Comparison of ENCODE assay signal across 16 mouse cellular contexts in the genomic region with DNA sequence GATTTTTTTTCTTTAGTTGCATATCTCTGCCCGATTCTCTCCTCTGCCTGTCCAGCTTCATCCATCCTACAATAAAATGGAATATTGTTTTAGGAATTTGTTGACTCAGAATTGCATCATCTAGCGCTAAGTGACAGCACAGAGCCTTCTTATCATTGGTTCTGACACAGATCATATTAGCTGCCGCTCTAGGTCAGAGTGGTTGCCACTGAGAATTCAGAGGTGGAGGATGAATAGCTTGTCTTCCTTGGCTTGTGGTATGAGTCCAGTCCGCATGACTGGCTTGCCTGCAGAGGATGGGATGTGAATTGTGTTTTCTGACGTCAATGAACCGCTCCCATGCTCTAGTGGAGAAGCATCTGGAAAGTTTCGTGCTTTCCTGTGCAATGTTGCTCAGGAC.
DNase-seq lines count a peak whose midpoint lies in the region; ATAC-seq lines count a peak whose summit lies in the region.
"Had no signal": no experiment of that assay in that cellular context is flagged by ENCODE, and none has a peak within 500 bp of the region (broad histone marks: within the 10 kb centered on the region; RNA-seq: fewer than 3 reads in every experiment).

No protein-coding gene starts in this region.

- no peak overlapping the region for H3K4me2 ChIP-seq in heart, embryonic 11.5 days
- H3K4me2 ChIP-seq: midbrain, embryonic 13.5 days had no signal

- peak; percentile 40 for DNase-seq in heart, adult 8-10 months (ENCODE audit: low spot score)
- peak; percentile 40 for DNase-seq in MN1 (ENCODE audit: low spot score)
- peak; percentile 24 for DNase-seq in fibroblast of lung, adult 2 months (ENCODE audit: low read depth)
- DNase-seq in lung, postnatal 14 days, result peak; percentile 7
- no peak for DNase-seq in ovary, postnatal 14 days (ENCODE audit: low spot score)
- no peak for DNase-seq in left cerebral cortex, adult 18-20 months (ENCODE audit: low spot score in 2 of 2)
- DNase-seq in embryo, embryonic 11 days, result no peak
- DNase-seq: adrenal gland, adult 8-10 months; cerebellum, postnatal 14 days had no signal

- 73% methylated on average over 7 of the region's 7 CpGs for WGBS in heart, embryonic 11.5 days (ENCODE audit: insufficient replicate concordance)

- no peak overlapping the region for H3K4me3 ChIP-seq in heart, embryonic 11.5 days (ENCODE audit: low read depth, low read length)
- H3K4me3 ChIP-seq: embryonic facial prominence, embryonic 10.5 days; midbrain, embryonic 13.5 days had no signal

- H3K27ac ChIP-seq in heart, embryonic 11.5 days (ENCODE audit: low read depth, low read length), result no peak overlapping the region
- H3K27ac ChIP-seq: embryonic facial prominence, embryonic 10.5 days; kidney, postnatal 0 days; macrophage; midbrain, embryonic 13.5 days had no signal

- H3K9me3 ChIP-seq in heart, embryonic 11.5 days (replicated peaks; ENCODE audit: control insufficient read depth, low read length), result no peaks in the 10 kb centered on the region
- H3K9me3 ChIP-seq: embryonic facial prominence, embryonic 10.5 days; midbrain, embryonic 13.5 days had no signal

- no peak for ATAC-seq in heart, embryonic 11.5 days (replicated peaks; ENCODE audit: insufficient number of reproducible peaks, low FRiP score, low TSS enrichment)
- ATAC-seq: hindbrain, embryonic 16.5 days; midbrain, embryonic 13.5 days; Patski had no signal

- no peaks in the 10 kb centered on the region for H3K4me1 ChIP-seq in heart, embryonic 11.5 days (ENCODE audit: control insufficient read depth, insufficient read depth, low read length)
- H3K4me1 ChIP-seq: embryonic facial prominence, embryonic 10.5 days; midbrain, embryonic 13.5 days had no signal

- no peaks in the 10 kb centered on the region for H3K36me3 ChIP-seq in heart, embryonic 11.5 days (ENCODE audit: control insufficient read depth, insufficient read depth, low read length)
- H3K36me3 ChIP-seq: embryonic facial prominence, embryonic 10.5 days; midbrain, embryonic 13.5 days had no signal

- H3K9ac ChIP-seq in heart, embryonic 11.5 days (ENCODE audit: low read depth, low read length), result no peak overlapping the region
- H3K9ac ChIP-seq: midbrain, embryonic 13.5 days had no signal

- H3K27me3 ChIP-seq in heart, embryonic 11.5 days (ENCODE audit: control insufficient read depth, insufficient read depth, low read length), result no peaks in the 10 kb centered on the region
- H3K27me3 ChIP-seq: midbrain, embryonic 13.5 days; Patski had no signal

Comparison
In these comparisons a context has a peak if more than half of its experiments do, and no peak if none do; other contexts are left out.
1. DNase-seq: peak in heart, adult 8-10 months (single experiment), MN1 (single experiment), fibroblast of lung, adult 2 months (single experiment) and lung, postnatal 14 days (single experiment); none in ovary, postnatal 14 days (single experiment), left cerebral cortex, adult 18-20 months (0 of 2) and embryo, embryonic 11 days (single experiment).